Comparison of ENCODE assay signal across 14 mouse cellular contexts in genomic region chr15:97187831-97188230, GRCm38 (mm10). TPM values are rescaled to one million over a fixed set of nuclear protein-coding genes. Genes with fewer than 3 reads are reported as not detected.
DNase-seq lines count a peak whose midpoint lies in the region; ATAC-seq and TF ChIP-seq lines count a peak whose summit lies in the region.
"Had no signal": no experiment of that assay in that cellular context is flagged by ENCODE, and none has a peak within 500 bp of the region (broad histone marks: within the 10 kb centered on the region; RNA-seq: fewer than 3 reads in every experiment).

No protein-coding gene starts in this region.

- H3K4me2 ChIP-seq in forebrain, embryonic 14.5 days (ENCODE audit: low read length) = no peak overlapping the region
- H3K4me2 ChIP-seq in limb, embryonic 14.5 days (replicated peaks; ENCODE audit: low read depth, low read length, severe bottlenecking) = no peak overlapping the region
- no peak overlapping the region for H3K4me2 ChIP-seq in embryonic facial prominence, embryonic 14.5 days (ENCODE audit: low read depth, low read length)
- H3K4me2 ChIP-seq: embryonic facial prominence, embryonic 15.5 days had no signal

- TF ChIP-seq CTCF in E14TG2a.4 (conservative IDR thresholded peaks at IDR 0.05; ENCODE audit: low read length) = peak; percentile 46

- no peak for ATAC-seq in forebrain, embryonic 14.5 days
- ATAC-seq in limb, embryonic 14.5 days (ENCODE audit: low FRiP score, low read depth) = no peak
- ATAC-seq in embryonic facial prominence, embryonic 14.5 days (ENCODE audit: low read depth) = no peak
- ATAC-seq: activated CD4-positive, CD25-positive, alpha-beta regulatory T cell, adult 4 months; intestine, embryonic 16.5 days had no signal

- H3K27ac ChIP-seq in forebrain, embryonic 14.5 days (ENCODE audit: low read depth, low read length) = no peak overlapping the region
- H3K27ac ChIP-seq in forebrain, embryonic 10.5 days = no peak overlapping the region
- no peak overlapping the region for H3K27ac ChIP-seq in limb, embryonic 14.5 days (replicated peaks; ENCODE audit: low read depth, low read length)
- no peak overlapping the region for H3K27ac ChIP-seq in limb, embryonic 10.5 days
- no peak overlapping the region for H3K27ac ChIP-seq in embryonic facial prominence, embryonic 14.5 days (replicated peaks; ENCODE audit: low read depth, low read length)
- H3K27ac ChIP-seq: embryonic facial prominence, embryonic 15.5 days; liver, embryonic 14.5 days had no signal

- no peaks in the 10 kb centered on the region for H3K36me3 ChIP-seq in forebrain, embryonic 14.5 days (ENCODE audit: control insufficient read depth, insufficient read depth, low read length)
- H3K36me3 ChIP-seq in forebrain, embryonic 10.5 days (replicated peaks) = no peaks in the 10 kb centered on the region
- no peaks in the 10 kb centered on the region for H3K36me3 ChIP-seq in limb, embryonic 14.5 days (ENCODE audit: control insufficient read depth, insufficient read depth, low read length)
- H3K36me3 ChIP-seq in limb, embryonic 10.5 days = no peaks in the 10 kb centered on the region
- H3K36me3 ChIP-seq in E14TG2a.4 (ENCODE audit: insufficient read depth, low read length) = no peaks in the 10 kb centered on the region
- H3K36me3 ChIP-seq in embryonic facial prominence, embryonic 14.5 days (ENCODE audit: control insufficient read depth, insufficient read depth, low read length) = no peaks in the 10 kb centered on the region
- H3K36me3 ChIP-seq: embryonic facial prominence, embryonic 15.5 days had no signal

- no peak for TF ChIP-seq POLR2A in limb, embryonic 14.5 days (IDR thresholded peaks at IDR 0.05; ENCODE audit: borderline replicate concordance, extremely low read depth, insufficient read depth, insufficient read length)

- no peak overlapping the region for H3K4me3 ChIP-seq in forebrain, embryonic 14.5 days (ENCODE audit: low read depth, low read length)
- H3K4me3 ChIP-seq in forebrain, embryonic 10.5 days = no peak overlapping the region
- no peak overlapping the region for H3K4me3 ChIP-seq in limb, embryonic 14.5 days (replicated peaks; ENCODE audit: low read length)
- H3K4me3 ChIP-seq in limb, embryonic 10.5 days = no peak overlapping the region
- no peak overlapping the region for H3K4me3 ChIP-seq in E14TG2a.4 (replicated peaks; ENCODE audit: low read length)
- no peak overlapping the region for H3K4me3 ChIP-seq in embryonic facial prominence, embryonic 14.5 days (ENCODE audit: low read depth, low read length)
- H3K4me3 ChIP-seq: embryonic facial prominence, embryonic 15.5 days had no signal

- 42% methylated on average over 3 of the region's 3 CpGs for WGBS in forebrain, embryonic 14.5 days
- WGBS in forebrain, embryonic 10.5 days = 52% methylated on average over 3 of the region's 3 CpGs
- 35% methylated on average over 3 of the region's 3 CpGs for WGBS in limb, embryonic 14.5 days
- 45% methylated on average over 3 of the region's 3 CpGs for WGBS in limb, embryonic 10.5 days
- 26% methylated on average over 3 of the region's 3 CpGs for WGBS in embryonic facial prominence, embryonic 14.5 days

- no peaks in the 10 kb centered on the region for H3K27me3 ChIP-seq in forebrain, embryonic 14.5 days (replicated peaks; ENCODE audit: control insufficient read depth, insufficient read depth, low read length)
- no peaks in the 10 kb centered on the region for H3K27me3 ChIP-seq in forebrain, embryonic 10.5 days (ENCODE audit: poor library complexity, severe bottlenecking)
- no peaks in the 10 kb centered on the region for H3K27me3 ChIP-seq in limb, embryonic 14.5 days (ENCODE audit: control insufficient read depth, insufficient read depth, low read length)
- no peaks in the 10 kb centered on the region for H3K27me3 ChIP-seq in limb, embryonic 10.5 days (ENCODE audit: low read depth, poor library complexity, severe bottlenecking)
- peaks cover 5% of the 10 kb centered on the region; the same call in 1 of the 2 replicates for H3K27me3 ChIP-seq in E14TG2a.4 (ENCODE audit: insufficient read depth, low read length)
- H3K27me3 ChIP-seq in embryonic facial prominence, embryonic 14.5 days (replicated peaks; ENCODE audit: control insufficient read depth, insufficient read depth, low read length) = no peaks in the 10 kb centered on the region
- H3K27me3 ChIP-seq: embryonic facial prominence, embryonic 15.5 days had no signal

- no peaks in the 10 kb centered on the region for H3K4me1 ChIP-seq in forebrain, embryonic 14.5 days (ENCODE audit: control insufficient read depth, insufficient read depth, low read length)
- peaks cover 5% of the 10 kb centered on the region for H3K4me1 ChIP-seq in forebrain, embryonic 10.5 days
- H3K4me1 ChIP-seq in limb, embryonic 14.5 days (ENCODE audit: control insufficient read depth, insufficient read depth, low read length) = no peaks in the 10 kb centered on the region
- no peaks in the 10 kb centered on the region for H3K4me1 ChIP-seq in limb, embryonic 10.5 days
- H3K4me1 ChIP-seq in E14TG2a.4 (replicated peaks; ENCODE audit: low read depth, low read length) = peaks cover 8% of the 10 kb centered on the region
- no peaks in the 10 kb centered on the region; the same call in 1 of the 2 replicates for H3K4me1 ChIP-seq in embryonic facial prominence, embryonic 14.5 days (ENCODE audit: control insufficient read depth, insufficient read depth, low read length)
- H3K4me1 ChIP-seq: embryonic facial prominence, embryonic 15.5 days had no signal

- DNase-seq in forebrain, embryonic 14.5 days (ENCODE audit: low spot score) = peak; percentile 55
- DNase-seq in forebrain, embryonic 10.5 days (ENCODE audit: extremely low spot score, low spot score) = no peak
- DNase-seq in limb, embryonic 14.5 days (ENCODE audit: low spot score) = peak; percentile 81
- DNase-seq in limb, embryonic 10.5 days (ENCODE audit: low spot score) = no peak
- peak; percentile 47 for DNase-seq in embryonic facial prominence, embryonic 14.5 days (ENCODE audit: low spot score)
- no peak for DNase-seq in gastrocnemius, postnatal 10 days
- no peak for DNase-seq in urinary bladder, postnatal 10 days (ENCODE audit: low spot score)
- DNase-seq: cerebellum, adult 9-10 months; heart, adult 11 months had no signal

- H3K9ac ChIP-seq in forebrain, embryonic 14.5 days (ENCODE audit: low read length) = no peak overlapping the region
- no peak overlapping the region for H3K9ac ChIP-seq in limb, embryonic 14.5 days (ENCODE audit: low read depth, low read length, severe bottlenecking)
- H3K9ac ChIP-seq in embryonic facial prominence, embryonic 14.5 days (ENCODE audit: low read depth, low read length) = no peak overlapping the region
- H3K9ac ChIP-seq: embryonic facial prominence, embryonic 15.5 days; liver, embryonic 14.5 days had no signal

- H3K9me3 ChIP-seq in forebrain, embryonic 14.5 days (replicated peaks; ENCODE audit: control insufficient read depth, low read length) = no peaks in the 10 kb centered on the region
- no peaks in the 10 kb centered on the region for H3K9me3 ChIP-seq in forebrain, embryonic 10.5 days
- H3K9me3 ChIP-seq in limb, embryonic 14.5 days (ENCODE audit: control insufficient read depth, low read length) = no peaks in the 10 kb centered on the region
- H3K9me3 ChIP-seq in limb, embryonic 10.5 days (replicated peaks) = no peaks in the 10 kb centered on the region
- H3K9me3 ChIP-seq in E14TG2a.4 (ENCODE audit: low read length) = peaks cover 1% of the 10 kb centered on the region
- H3K9me3 ChIP-seq in embryonic facial prominence, embryonic 14.5 days (ENCODE audit: control insufficient read depth, low read length) = no peaks in the 10 kb centered on the region
- H3K9me3 ChIP-seq: embryonic facial prominence, embryonic 15.5 days had no signal

RNA-seq across cellular contexts. Expression of gene Pced1b, which starts 59.1 kb away (rescaled TPM):
- 2.8 and 4.6 TPM in 2 replicates for polyA plus RNA-seq in forebrain, embryonic 14.5 days (2014; fragmentation: Nextera tagmentation; extraction: Ambion mirVana)
- 2.8 and 3.2 TPM in 2 replicates for polyA plus RNA-seq in forebrain, embryonic 10.5 days (2016; fragmentation: Nextera tagmentation; extraction: Ambion mirVana)
- 7.9 and 8.8 TPM in 2 replicates for polyA plus RNA-seq in limb, embryonic 14.5 days (2012; rRNA removed)
- 3.8 and 4.4 TPM in 2 replicates for polyA plus RNA-seq in limb, embryonic 14.5 days (2014; fragmentation: Nextera tagmentation; extraction: Ambion mirVana)
- polyA plus RNA-seq in limb, embryonic 10.5 days (2016; fragmentation: Nextera tagmentation; extraction: Ambion mirVana) = 3.6 and 3.7 TPM in 2 replicates
- 3.6 and 4.3 TPM in 2 replicates for polyA plus RNA-seq in embryonic facial prominence, embryonic 14.5 days (2014; fragmentation: Nextera tagmentation; extraction: Ambion mirVana)
- total RNA-seq in gastrocnemius, postnatal 10 days (2021) = 1 to 10 TPM; 4.3 to 5.6 TPM

RNA-seq across cellular contexts. Expression of gene Amigo2, which starts 59.3 kb away (rescaled TPM):
- 5.9 and 6.5 TPM in 2 replicates for polyA plus RNA-seq in forebrain, embryonic 14.5 days (2014; fragmentation: Nextera tagmentation; extraction: Ambion mirVana)
- 2.5 TPM in 2 replicates for polyA plus RNA-seq in forebrain, embryonic 10.5 days (2016; fragmentation: Nextera tagmentation; extraction: Ambion mirVana)
- 3.9 and 4.2 TPM in 2 replicates for polyA plus RNA-seq in limb, embryonic 14.5 days (2012; rRNA removed)
- 5.6 and 7.9 TPM in 2 replicates for polyA plus RNA-seq in limb, embryonic 14.5 days (2014; fragmentation: Nextera tagmentation; extraction: Ambion mirVana)
- 2.5 and 2.9 TPM in 2 replicates for polyA plus RNA-seq in limb, embryonic 10.5 days (2016; fragmentation: Nextera tagmentation; extraction: Ambion mirVana)
- 4.6 and 5.6 TPM in 2 replicates for polyA plus RNA-seq in embryonic facial prominence, embryonic 14.5 days (2014; fragmentation: Nextera tagmentation; extraction: Ambion mirVana)
- 1 to 10 TPM; 2.8 to 3.1 TPM for total RNA-seq in gastrocnemius, postnatal 10 days (2021)

Comparison
In these comparisons a context has a peak if more than half of its experiments do, and no peak if none do; other contexts are left out.
1. DNase-seq: peak in forebrain, embryonic 14.5 days (single experiment), limb, embryonic 14.5 days (single experiment) and embryonic facial prominence, embryonic 14.5 days (single experiment); none in forebrain, embryonic 10.5 days (single experiment), limb, embryonic 10.5 days (single experiment), gastrocnemius, postnatal 10 days (single experiment) and urinary bladder, postnatal 10 days (single experiment).